Mouse (Mus musculus): ENCODE results near the gene Rnf19b. TPM values are rescaled to one million over a fixed set of nuclear protein-coding genes. Genes with fewer than 3 reads are reported as not detected.

Gene Rnf19b
- polyA plus RNA-seq, 1 experiment, result 28.2 TPM

DNA sequence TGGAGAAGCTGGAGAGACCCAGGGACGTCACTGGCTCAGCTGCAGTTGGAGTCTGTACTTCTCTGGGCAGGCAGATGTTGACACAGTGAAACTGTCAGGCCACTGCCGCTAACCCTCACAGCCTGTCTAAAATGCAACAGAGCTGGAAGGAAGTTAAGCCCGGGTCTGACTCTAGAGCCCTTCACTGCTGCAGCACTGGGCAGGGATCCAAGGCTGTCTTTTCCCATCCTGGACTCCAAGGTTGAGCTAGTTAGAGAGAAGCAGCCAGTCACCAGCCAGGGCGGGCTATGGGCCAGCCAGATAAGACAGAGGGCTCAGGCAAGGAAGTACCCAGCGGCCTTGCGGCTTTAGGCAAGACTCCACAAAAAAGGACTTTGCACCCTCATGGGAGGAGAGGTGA is 33.3 kb upstream of the Rnf19b start:
- H3K27ac ChIP-seq (ENCODE audit: insufficient read depth, low read depth, low read length), result peak overlapping the region; percentile 41
- peak; percentile 95 for DNase-seq
- WGBS, result 26% methylated on average over 6 of the region's 6 CpGs

DNA sequence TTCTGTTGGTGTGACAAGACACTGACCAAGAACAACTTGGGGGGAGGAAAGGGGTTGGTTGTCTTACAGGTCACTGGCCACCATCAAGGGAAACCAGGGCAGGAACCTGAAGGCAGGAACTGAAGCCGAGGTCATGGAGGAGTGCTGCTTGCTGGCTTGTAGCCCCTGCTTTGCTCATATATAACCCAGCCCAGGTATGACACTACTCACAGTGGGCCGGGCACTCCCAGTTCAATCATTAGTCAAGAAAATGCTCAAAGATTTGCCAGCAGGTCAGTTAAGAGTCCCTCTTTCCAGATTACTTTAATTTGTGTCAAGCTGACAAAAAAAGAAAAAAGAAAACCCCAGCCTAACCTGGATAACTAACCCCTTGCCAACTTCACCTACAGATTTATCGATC is 32.4 kb upstream of the Rnf19b start:
- no peaks in the 10 kb centered on the region for H3K36me3 ChIP-seq (ENCODE audit: control insufficient read depth, insufficient read depth, low read length)
- WGBS, result 83% methylated on average over 3 of the region's 3 CpGs

More for the DNA sequence above, 33.3 kb upstream of the Rnf19b start:
- peaks cover 18% of the 10 kb centered on the region; the same call in 1 of the 2 replicates for H3K4me1 ChIP-seq (ENCODE audit: control insufficient read depth, insufficient read depth, low read length)
- H3K27me3 ChIP-seq (replicated peaks; ENCODE audit: control insufficient read depth, insufficient read depth, low read length), result no peaks in the 10 kb centered on the region
- TF ChIP-seq CTCF (conservative IDR thresholded peaks at IDR 0.05; ENCODE audit: insufficient read depth, insufficient read length, low read depth, low read length) (no peak), POLR2A (IDR thresholded peaks at IDR 0.05; ENCODE audit: low read depth, low read length) (no peak)
- no peaks in the 10 kb centered on the region for H3K36me3 ChIP-seq (ENCODE audit: control insufficient read depth, insufficient read depth, low read length)
- H3K4me3 ChIP-seq (ENCODE audit: insufficient read depth, low read depth, low read length), result no peak overlapping the region

DNA sequence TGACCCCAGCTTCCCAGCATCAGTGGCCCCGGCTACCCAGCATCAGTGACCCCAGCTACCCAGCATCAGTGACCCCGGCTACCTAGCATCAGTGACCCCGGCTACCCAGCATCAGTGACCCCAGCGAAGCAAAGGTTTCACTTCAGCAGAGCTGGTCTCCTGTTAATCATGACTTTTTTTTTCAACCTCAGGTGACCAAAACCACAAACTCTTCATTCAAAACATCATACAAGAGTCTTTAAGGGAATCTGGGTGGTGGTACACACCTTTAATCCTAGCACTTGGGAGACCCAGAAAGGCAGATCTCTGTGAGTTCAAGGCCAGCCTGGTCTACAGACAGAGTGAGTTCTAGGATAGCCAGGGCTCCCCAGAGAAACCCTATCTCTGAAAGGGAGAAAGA is 27.3 kb upstream of the Rnf19b start:
- WGBS, result 87% methylated on average over 4 of the region's 4 CpGs
- Histone ChIP-seq H3K36me3 (ENCODE audit: control insufficient read depth, insufficient read depth, low read length) (no peaks in the 10 kb centered on the region), H3K27me3 (replicated peaks; ENCODE audit: control insufficient read depth, insufficient read depth, low read length) (no peaks in the 10 kb centered on the region), H3K4me1 (ENCODE audit: control insufficient read depth, insufficient read depth, low read length) (peaks cover 10% of the 10 kb centered on the region), H3K4me3 (ENCODE audit: insufficient read depth, low read depth, low read length) (no peak overlapping the region), H3K27ac (ENCODE audit: insufficient read depth, low read depth, low read length) (no peak overlapping the region)
- DNase-seq, result no peak
- TF ChIP-seq POLR2A (IDR thresholded peaks at IDR 0.05; ENCODE audit: low read depth, low read length), result no peak
- TF ChIP-seq CTCF (conservative IDR thresholded peaks at IDR 0.05; ENCODE audit: insufficient read depth, insufficient read length, low read depth, low read length), result no peak

More for the DNA sequence above, 32.4 kb upstream of the Rnf19b start:
- DNase-seq, result peak; percentile 80
- peak overlapping the region; percentile 18; the same call in 1 of the 2 replicates for H3K27ac ChIP-seq (ENCODE audit: insufficient read depth, low read depth, low read length)
- H3K27me3 ChIP-seq (replicated peaks; ENCODE audit: control insufficient read depth, insufficient read depth, low read length), result no peaks in the 10 kb centered on the region
- peaks cover 16% of the 10 kb centered on the region; the same call in 1 of the 2 replicates for H3K4me1 ChIP-seq (ENCODE audit: control insufficient read depth, insufficient read depth, low read length)
- TF ChIP-seq POLR2A (IDR thresholded peaks at IDR 0.05; ENCODE audit: low read depth, low read length) (no peak), CTCF (conservative IDR thresholded peaks at IDR 0.05; ENCODE audit: insufficient read depth, insufficient read length, low read depth, low read length) (no peak)
- H3K4me3 ChIP-seq (ENCODE audit: insufficient read depth, low read depth, low read length), result no peak overlapping the region

DNA sequence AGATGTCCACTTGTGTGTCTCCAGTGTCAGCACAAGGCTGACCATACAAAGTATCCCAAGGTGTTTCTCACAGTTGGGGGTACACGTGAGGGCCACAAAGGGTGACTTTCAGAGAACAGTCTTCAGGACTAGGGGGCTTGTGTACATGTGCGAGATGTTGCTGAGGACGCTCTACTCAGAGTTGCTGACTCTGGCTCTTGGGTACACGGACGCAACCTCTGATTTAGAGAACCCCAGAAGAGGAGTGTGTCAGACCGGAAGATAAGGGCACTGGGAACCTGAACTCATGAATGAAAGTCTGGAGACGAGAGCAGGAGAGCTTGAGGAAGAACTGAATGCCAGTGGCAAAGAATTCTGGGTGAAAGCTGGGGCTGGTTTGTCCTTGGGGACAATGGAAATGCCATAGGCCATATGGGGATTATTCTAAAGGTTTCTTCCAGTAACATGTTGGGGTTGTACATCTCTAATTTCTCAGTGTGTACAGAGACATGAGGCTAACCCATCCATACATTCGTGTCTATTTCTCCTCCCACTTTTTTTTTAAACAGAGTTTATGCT is 26.6 kb upstream of the Rnf19b start:
- Histone ChIP-seq H3K4me3 (ENCODE audit: insufficient read depth, low read depth, low read length) (no peak overlapping the region), H3K27ac (ENCODE audit: insufficient read depth, low read depth, low read length) (no peak overlapping the region), H3K36me3 (ENCODE audit: control insufficient read depth, insufficient read depth, low read length) (no peaks in the 10 kb centered on the region), H3K4me1 (ENCODE audit: control insufficient read depth, insufficient read depth, low read length) (peaks cover 10% of the 10 kb centered on the region), H3K27me3 (replicated peaks; ENCODE audit: control insufficient read depth, insufficient read depth, low read length) (no peaks in the 10 kb centered on the region)
- DNase-seq, result no peak
- WGBS, result 93% methylated on average over 8 of the region's 8 CpGs
- TF ChIP-seq POLR2A (IDR thresholded peaks at IDR 0.05; ENCODE audit: low read depth, low read length), result no peak
- no peak for TF ChIP-seq CTCF (conservative IDR thresholded peaks at IDR 0.05; ENCODE audit: insufficient read depth, insufficient read length, low read depth, low read length)

DNA sequence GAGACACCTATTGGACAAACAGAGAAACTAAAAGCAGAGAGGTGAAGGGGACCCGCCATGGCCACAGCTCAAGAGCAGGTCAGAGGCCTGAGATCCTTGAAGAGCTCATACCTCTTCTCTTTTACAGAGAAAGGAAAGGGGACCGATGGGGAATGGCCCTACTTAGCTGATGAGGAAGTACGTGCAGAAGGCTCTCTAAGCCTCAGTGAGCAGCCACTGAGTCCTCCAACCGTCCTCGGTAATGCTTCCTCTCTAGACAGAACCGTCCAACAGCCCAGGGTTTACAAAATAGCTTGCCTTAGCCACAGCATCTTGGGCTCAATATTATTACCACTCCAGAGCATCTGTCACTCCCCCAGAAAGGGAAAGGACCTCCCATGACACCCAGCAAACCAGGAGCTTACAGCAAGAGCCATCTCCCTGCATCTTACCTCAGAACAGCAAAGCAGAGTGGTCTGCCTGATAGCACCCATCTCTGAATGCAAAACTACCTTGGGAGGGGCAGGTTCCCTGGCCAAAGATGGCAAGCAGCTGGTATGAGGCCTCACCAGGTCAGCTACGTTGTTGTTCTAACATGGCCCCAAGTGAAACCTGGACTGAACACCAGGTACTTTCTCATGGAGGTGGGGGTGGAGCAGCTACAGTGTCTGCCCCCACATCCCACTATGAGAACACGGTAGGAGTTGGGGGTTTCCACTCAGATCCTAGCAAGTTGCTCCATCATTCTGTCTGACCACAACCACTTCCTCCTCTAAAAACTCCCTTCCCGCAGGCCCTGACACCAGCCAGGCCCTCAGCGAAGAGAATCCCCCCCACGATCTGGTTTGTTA is 25.7 kb upstream of the Rnf19b start:
- TF ChIP-seq CTCF (conservative IDR thresholded peaks at IDR 0.05; ENCODE audit: insufficient read depth, insufficient read length, low read depth, low read length) (no peak), POLR2A (IDR thresholded peaks at IDR 0.05; ENCODE audit: low read depth, low read length) (no peak)
- 66% methylated on average over 11 of the region's 11 CpGs for WGBS

DNA sequence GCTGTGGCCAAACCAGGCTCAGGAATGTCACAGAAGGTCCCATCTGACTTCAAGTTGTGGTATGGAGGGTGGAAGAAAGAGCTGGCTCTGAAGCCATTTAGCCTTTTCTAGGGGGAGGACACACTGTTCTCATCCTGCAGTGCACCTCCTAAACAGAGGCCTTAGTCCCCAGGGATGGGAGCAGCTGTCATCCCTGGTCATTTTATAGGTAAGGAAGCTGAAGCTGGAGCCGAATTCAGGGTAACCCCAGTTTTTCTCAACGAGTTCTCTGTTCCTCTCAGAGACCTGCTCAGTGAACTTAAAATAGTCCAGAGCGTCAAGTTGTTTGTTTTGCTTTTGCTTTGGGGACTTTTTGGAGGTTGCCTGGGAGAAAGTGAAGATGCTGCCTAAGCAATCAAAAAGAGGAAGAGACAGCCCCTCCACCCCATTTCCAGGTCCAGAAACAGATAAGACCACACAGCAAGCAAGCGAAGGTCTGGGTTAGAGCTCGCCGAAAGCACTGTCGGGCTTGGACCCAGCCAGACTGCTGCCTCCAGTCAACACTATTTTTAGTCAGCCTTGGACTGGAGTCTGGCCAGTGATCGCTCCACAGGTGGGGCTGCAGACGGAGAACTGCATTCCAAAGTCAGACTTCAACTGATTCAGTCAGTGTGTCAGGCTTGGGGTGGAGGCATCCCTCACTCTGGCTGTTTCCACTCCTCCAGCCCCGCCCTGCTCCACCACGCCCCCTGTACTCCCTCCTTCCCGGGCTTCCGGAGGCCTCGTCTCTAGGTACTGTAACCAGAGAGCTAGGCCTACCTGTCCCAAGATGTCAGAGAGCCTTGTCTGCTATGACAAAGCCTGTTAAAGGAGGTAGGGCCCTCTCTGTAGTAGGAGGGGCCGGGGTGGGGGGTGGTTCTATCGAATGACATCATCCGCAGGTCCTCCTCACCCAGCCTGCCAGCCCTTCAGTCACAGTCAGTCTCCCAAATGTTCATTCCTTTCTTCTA is 24.8 kb upstream of the Rnf19b start:
- 16% methylated on average over 17 of the region's 17 CpGs for WGBS
- peak; percentile 90 for DNase-seq
- peak overlapping the region; percentile 43; the same call in 1 of the 2 replicates for H3K27ac ChIP-seq (ENCODE audit: insufficient read depth, low read depth, low read length)
- no peaks in the 10 kb centered on the region for H3K36me3 ChIP-seq (ENCODE audit: control insufficient read depth, insufficient read depth, low read length)
- H3K27me3 ChIP-seq (replicated peaks; ENCODE audit: control insufficient read depth, insufficient read depth, low read length), result no peaks in the 10 kb centered on the region
- no peak overlapping the region for H3K4me3 ChIP-seq (ENCODE audit: insufficient read depth, low read depth, low read length)
- no peak for TF ChIP-seq CTCF (conservative IDR thresholded peaks at IDR 0.05; ENCODE audit: insufficient read depth, insufficient read length, low read depth, low read length)
- TF ChIP-seq POLR2A (IDR thresholded peaks at IDR 0.05; ENCODE audit: low read depth, low read length), result peak; percentile 9
- H3K4me1 ChIP-seq (ENCODE audit: control insufficient read depth, insufficient read depth, low read length), result peaks cover 10% of the 10 kb centered on the region

More for the DNA sequence above, 25.7 kb upstream of the Rnf19b start:
- Histone ChIP-seq H3K4me1 (ENCODE audit: control insufficient read depth, insufficient read depth, low read length) (peaks cover 10% of the 10 kb centered on the region), H3K27ac (ENCODE audit: insufficient read depth, low read depth, low read length) (peak overlapping the region; percentile 43; the same call in 1 of the 2 replicates), H3K36me3 (ENCODE audit: control insufficient read depth, insufficient read depth, low read length) (no peaks in the 10 kb centered on the region), H3K4me3 (ENCODE audit: insufficient read depth, low read depth, low read length) (no peak overlapping the region), H3K27me3 (replicated peaks; ENCODE audit: control insufficient read depth, insufficient read depth, low read length) (no peaks in the 10 kb centered on the region)
- no peak for DNase-seq

Measured in kidney, adult 2 months (tissue).